Mouse (Mus musculus) liver, embryonic 12.5 days (tissue): Measurements from ENCODE around the gene Myo1f. TPM values are rescaled to one million over a fixed set of nuclear protein-coding genes. Genes with fewer than 3 reads are reported as not detected.
"Not testable (repeated sequence)": the region's sequence is repeated elsewhere in the genome, so short reads cannot be mapped to it uniquely, and the experiment has no call there.

ENCODE experiments used
- ATAC-seq: fragments of 200-750 bp; cut with Nextera tagmentation; 2 replicates; pipeline ENCODE4 v1.8.0; 2017; ENCODE audit warnings: moderate number of reproducible peaks, mild to moderate bottlenecking, moderate library complexity
- H3K27ac ChIP-seq: fragments of 300-500 bp; sonication (generic); 2 replicates; pipeline ENCODE4 v1.5.1; 2016; ENCODE audit warnings: mild to moderate bottlenecking
- H3K27me3 ChIP-seq: fragments of 300-500 bp; sonication (generic); replicated peaks from 2 replicates; pipeline ENCODE4 v1.6.1; 2016; ENCODE audit warnings: mild to moderate bottlenecking, moderate library complexity
- H3K36me3 ChIP-seq: fragments of 300-500 bp; sonication (generic); 2 replicates; pipeline ENCODE4 v1.6.1; 2016; ENCODE audit warnings: mild to moderate bottlenecking, moderate library complexity
- H3K4me1 ChIP-seq: fragments of 300-500 bp; sonication (generic); 2 replicates; pipeline ENCODE4 v1.6.1; 2016
- H3K4me2 ChIP-seq: fragments of 300-500 bp; sonication (generic); 2 replicates; pipeline ENCODE4 v1.6.1; 2016; ENCODE audit warnings: mild to moderate bottlenecking, moderate library complexity
- H3K4me3 ChIP-seq: fragments of 300-500 bp; sonication (generic); 2 replicates; pipeline ENCODE4 v1.5.1; 2016; ENCODE audit warnings: mild to moderate bottlenecking, moderate library complexity
- H3K9ac ChIP-seq: fragments of 300-500 bp; sonication (generic); 2 replicates; pipeline ENCODE4 v1.6.1; 2016; ENCODE audit warnings: mild to moderate bottlenecking, moderate library complexity
- H3K9me3 ChIP-seq: fragments of 300-500 bp; sonication (generic); replicated peaks from 2 replicates; pipeline ENCODE4 v1.6.1; 2016; ENCODE audit warnings: mild to moderate bottlenecking, moderate library complexity
- WGBS: fragments of 180-500 bp; shearing (Covaris S2); methylation state at CpG from one replicate; pipeline ENCODE4 v1.1.7; 2016; ENCODE audit not compliant: insufficient replicate concordance; 5-methylcytosine and 5-hydroxymethylcytosine counted together
- polyA plus RNA-seq: library from polyadenylated mRNA; unstranded; fragments of >200 nt; fragmentation: Nextera tagmentation; extraction: Ambion mirVana; gene quantifications from 2 replicates; pipeline ENCODE4 v1.2.1, GENCODE M21; 2016

The Myo1f gene
- polyA plus RNA-seq, 1 experiment from 2014 or later = 7.4 TPM

- no peaks in the 10 kb centered on the region for H3K9me3 ChIP-seq
- H3K4me3 ChIP-seq = no peak overlapping the region
- H3K4me1 ChIP-seq = no peaks in the 10 kb centered on the region
- WGBS = 65% methylated on average over 17 of the region's 17 CpGs
- H3K4me2 ChIP-seq = no peak overlapping the region
- H3K27ac ChIP-seq = no peak overlapping the region
- ATAC-seq = no peak
- no peaks in the 10 kb centered on the region for H3K27me3 ChIP-seq
- H3K9ac ChIP-seq = no peak overlapping the region
- H3K36me3 ChIP-seq = no peaks in the 10 kb centered on the region
These were observed 30.5 kb downstream of the Myo1f start for GRCm38 (mm10) chr17:33586011-33586410.

DNA sequence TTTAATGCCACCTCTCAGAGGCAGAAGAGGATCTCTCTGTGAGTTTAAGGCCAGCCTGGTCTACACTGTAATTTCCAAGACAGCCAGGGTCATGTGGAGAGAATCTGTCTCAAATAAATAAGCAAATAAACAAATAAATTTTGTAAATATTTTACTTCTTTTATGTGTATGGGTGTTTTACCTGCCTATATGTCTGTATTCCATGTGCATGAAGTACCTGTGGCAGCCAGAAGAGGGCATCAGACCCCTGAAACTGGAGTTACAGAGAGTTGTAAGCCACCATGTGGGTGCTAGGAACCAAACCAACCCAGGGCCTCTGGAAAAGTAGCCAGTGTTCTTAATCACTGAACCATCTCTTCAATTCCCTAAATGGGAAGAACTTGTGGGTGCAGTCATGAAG lies 41.8 kb downstream of the Myo1f start:
- Histone ChIP-seq H3K27ac (no peak overlapping the region), H3K36me3 (peaks cover 7% of the 10 kb centered on the region; the same call in 1 of the 2 replicates), H3K9ac (no peak overlapping the region), H3K4me3 (no peak overlapping the region), H3K27me3 (no peaks in the 10 kb centered on the region), H3K4me1 (no peaks in the 10 kb centered on the region), H3K9me3 (peaks cover 7% of the 10 kb centered on the region; the same call in 1 of the 2 replicates), H3K4me2 (no peak overlapping the region)
- ATAC-seq = no peak

DNA sequence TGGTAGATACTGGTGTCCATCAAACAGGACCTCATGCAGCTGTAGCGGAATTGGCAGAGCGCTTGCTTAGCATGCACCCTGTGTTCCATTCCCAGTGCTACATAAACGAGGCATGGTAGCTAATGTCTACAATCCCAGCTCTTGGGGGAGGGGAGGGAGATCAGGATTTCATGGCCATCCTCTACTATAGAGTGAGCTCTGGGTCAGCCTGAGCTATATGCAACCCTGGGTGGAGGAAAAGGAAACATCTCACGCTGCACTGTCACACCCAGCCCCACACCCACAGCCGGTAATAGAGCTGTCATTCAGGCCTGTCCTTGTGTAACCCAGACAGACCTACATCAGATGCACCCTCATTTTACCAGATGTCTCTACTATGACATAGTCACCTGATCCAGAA lies 43.0 kb downstream of the Myo1f start:
- H3K27ac ChIP-seq = no peak overlapping the region

DNA sequence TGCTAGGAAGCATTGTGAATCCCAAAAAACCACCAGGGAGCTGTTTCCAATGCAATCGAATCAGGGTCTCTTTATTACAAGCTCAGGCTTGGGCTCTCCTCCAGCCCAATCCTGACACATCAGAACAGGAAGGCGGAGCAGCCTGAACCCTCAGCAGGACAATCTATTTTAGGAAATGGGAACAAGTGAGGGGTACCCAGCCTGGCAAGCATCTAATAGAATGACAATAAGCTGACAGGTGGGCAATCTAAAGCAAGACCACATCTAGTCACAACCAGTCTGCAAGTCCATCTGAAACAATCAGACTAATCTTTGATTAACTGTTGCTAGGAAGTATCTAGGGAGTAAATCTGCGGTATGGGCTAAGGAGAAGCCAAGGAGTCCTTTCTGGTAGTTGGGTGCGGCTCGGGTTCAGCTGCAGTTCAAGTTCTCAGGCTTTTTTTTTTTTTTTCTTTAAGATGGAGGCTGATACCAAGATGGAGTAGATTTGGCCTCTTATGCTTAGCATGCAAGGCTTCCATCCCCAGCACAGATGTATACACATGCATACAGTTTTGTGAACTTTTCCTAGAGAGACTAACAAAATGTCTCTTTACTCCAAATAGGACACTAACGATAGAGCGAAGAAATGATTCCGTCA lies 44.4 kb downstream of the Myo1f start:
- H3K4me2 ChIP-seq = no peak overlapping the region
- H3K9ac ChIP-seq = no peak overlapping the region
- H3K4me3 ChIP-seq = no peak overlapping the region
- H3K9me3 ChIP-seq = peaks cover 7% of the 10 kb centered on the region; the same call in 1 of the 2 replicates
- H3K27me3 ChIP-seq = no peaks in the 10 kb centered on the region
- no peak for ATAC-seq
- H3K4me1 ChIP-seq = no peaks in the 10 kb centered on the region
- no peak overlapping the region for H3K27ac ChIP-seq
- 84% methylated on average over 8 of the region's 8 CpGs for WGBS
- peaks cover 7% of the 10 kb centered on the region; the same call in 1 of the 2 replicates for H3K36me3 ChIP-seq

More for the DNA sequence above, 43.0 kb downstream of the Myo1f start:
- Histone ChIP-seq H3K9me3 (peaks cover 7% of the 10 kb centered on the region; the same call in 1 of the 2 replicates), H3K4me3 (no peak overlapping the region), H3K27me3 (no peaks in the 10 kb centered on the region), H3K4me1 (no peaks in the 10 kb centered on the region), H3K36me3 (peaks cover 7% of the 10 kb centered on the region; the same call in 1 of the 2 replicates), H3K9ac (no peak overlapping the region), H3K4me2 (no peak overlapping the region)
- WGBS = 75% methylated on average over 5 of the region's 5 CpGs
- ATAC-seq = no peak

DNA sequence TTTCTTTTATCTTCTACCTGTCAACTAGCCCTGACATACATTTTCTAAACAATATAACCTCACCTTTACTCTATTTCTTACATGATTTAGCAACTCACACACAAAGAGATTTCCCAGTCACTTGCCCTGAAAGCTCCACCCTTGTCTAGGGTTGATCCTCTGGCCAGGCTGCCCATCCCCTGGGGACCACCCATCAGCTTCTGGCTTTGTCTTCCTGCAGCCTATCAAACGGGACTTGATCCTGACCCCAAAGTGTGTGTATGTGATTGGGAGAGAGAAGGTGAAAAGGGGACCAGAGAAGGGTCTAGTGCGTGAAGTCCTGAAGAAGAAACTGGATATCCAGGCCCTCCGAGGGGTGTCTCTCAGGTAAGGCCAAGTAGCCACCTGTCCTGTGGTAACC lies 45.3 kb downstream of the Myo1f start:
- Histone ChIP-seq H3K4me2 (no peak overlapping the region), H3K27ac (no peak overlapping the region), H3K27me3 (no peaks in the 10 kb centered on the region), H3K9me3 (peaks cover 7% of the 10 kb centered on the region; the same call in 1 of the 2 replicates), H3K4me1 (no peaks in the 10 kb centered on the region), H3K9ac (no peak overlapping the region), H3K36me3 (peaks cover 7% of the 10 kb centered on the region; the same call in 1 of the 2 replicates), H3K4me3 (no peak overlapping the region)
- ATAC-seq = no peak
- WGBS = 76% methylated on average over 3 of the region's 3 CpGs

GRCm38 (mm10) chr17:33601947-33602346 lies 46.4 kb downstream of the Myo1f start:
- Histone ChIP-seq H3K4me3 (no peak overlapping the region), H3K9me3 (peaks cover 7% of the 10 kb centered on the region; the same call in 1 of the 2 replicates), H3K9ac (no peak overlapping the region), H3K27me3 (no peaks in the 10 kb centered on the region), H3K4me2 (no peak overlapping the region), H3K27ac (no peak overlapping the region), H3K4me1 (peaks cover 4% of the 10 kb centered on the region), H3K36me3 (peaks cover 7% of the 10 kb centered on the region; the same call in 1 of the 2 replicates)
- 76% methylated on average over 12 of the region's 12 CpGs for WGBS
- ATAC-seq = no peak

- Histone ChIP-seq H3K36me3 (no peaks in the 10 kb centered on the region), H3K27ac (peak overlapping the region; percentile 47; the same call in 1 of the 2 replicates), H3K4me1 (peaks cover 17% of the 10 kb centered on the region), H3K4me3 (no peak overlapping the region), H3K4me2 (peak overlapping the region; percentile 33), H3K9ac (no peak overlapping the region; the same call in 1 of the 2 replicates), H3K9me3 (no peaks in the 10 kb centered on the region), H3K27me3 (no peaks in the 10 kb centered on the region)
- peak; percentile 90 for ATAC-seq
- WGBS = 22% methylated on average over 2 of the region's 2 CpGs
These were observed 51.8 kb downstream of the Myo1f start for GRCm38 (mm10) chr17:33607273-33607672.

GRCm38 (mm10) chr17:33610548-33610947 lies 55.0 kb downstream of the Myo1f start:
- Histone ChIP-seq H3K27me3 (no peaks in the 10 kb centered on the region), H3K9me3 (no peaks in the 10 kb centered on the region), H3K4me2 (no peak overlapping the region), H3K4me3 (no peak overlapping the region), H3K9ac (no peak overlapping the region), H3K36me3 (no peaks in the 10 kb centered on the region), H3K4me1 (peaks cover 17% of the 10 kb centered on the region), H3K27ac (no peak overlapping the region)
- no peak for ATAC-seq
- 55% methylated on average over 7 of the region's 7 CpGs for WGBS

DNA sequence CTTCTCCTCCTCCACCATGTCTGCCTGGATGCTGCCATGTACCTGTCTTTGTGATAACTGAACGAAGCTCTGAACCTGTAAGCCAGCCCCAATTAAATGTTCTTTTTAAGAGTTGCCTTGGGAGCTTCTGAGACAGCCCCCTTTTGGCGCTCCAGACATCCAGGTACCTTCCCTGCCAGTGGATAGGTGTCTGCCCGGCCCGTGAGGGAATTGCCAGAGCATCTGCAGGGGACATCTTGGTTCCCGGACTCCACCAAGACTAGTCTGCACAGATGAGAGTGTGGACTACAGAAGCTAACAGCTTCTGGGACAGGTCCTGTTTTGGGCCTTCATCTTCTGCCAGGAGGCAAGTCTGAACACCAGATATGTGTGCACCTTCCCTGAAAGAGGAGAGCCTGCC lies 58.2 kb downstream of the Myo1f start:
- not testable (repeated sequence) for H3K9ac ChIP-seq, H3K4me1 ChIP-seq, ATAC-seq, H3K27me3 ChIP-seq, H3K9me3 ChIP-seq, H3K4me2 ChIP-seq, H3K27ac ChIP-seq, H3K4me3 ChIP-seq, H3K36me3 ChIP-seq
- 72% methylated on average over 5 of the region's 5 CpGs for WGBS

GRCm38 (mm10) chr17:33627281-33627680 lies 71.8 kb downstream of the Myo1f start:
- Histone ChIP-seq H3K36me3 (peaks cover 23% of the 10 kb centered on the region), H3K9me3 (no peaks in the 10 kb centered on the region), H3K4me2 (no peak overlapping the region), H3K27ac (no peak overlapping the region), H3K4me3 (no peak overlapping the region), H3K9ac (no peak overlapping the region), H3K4me1 (peaks cover 30% of the 10 kb centered on the region), H3K27me3 (no peaks in the 10 kb centered on the region)
- no peak for ATAC-seq
- 77% methylated on average over 3 of the region's 3 CpGs for WGBS

DNA sequence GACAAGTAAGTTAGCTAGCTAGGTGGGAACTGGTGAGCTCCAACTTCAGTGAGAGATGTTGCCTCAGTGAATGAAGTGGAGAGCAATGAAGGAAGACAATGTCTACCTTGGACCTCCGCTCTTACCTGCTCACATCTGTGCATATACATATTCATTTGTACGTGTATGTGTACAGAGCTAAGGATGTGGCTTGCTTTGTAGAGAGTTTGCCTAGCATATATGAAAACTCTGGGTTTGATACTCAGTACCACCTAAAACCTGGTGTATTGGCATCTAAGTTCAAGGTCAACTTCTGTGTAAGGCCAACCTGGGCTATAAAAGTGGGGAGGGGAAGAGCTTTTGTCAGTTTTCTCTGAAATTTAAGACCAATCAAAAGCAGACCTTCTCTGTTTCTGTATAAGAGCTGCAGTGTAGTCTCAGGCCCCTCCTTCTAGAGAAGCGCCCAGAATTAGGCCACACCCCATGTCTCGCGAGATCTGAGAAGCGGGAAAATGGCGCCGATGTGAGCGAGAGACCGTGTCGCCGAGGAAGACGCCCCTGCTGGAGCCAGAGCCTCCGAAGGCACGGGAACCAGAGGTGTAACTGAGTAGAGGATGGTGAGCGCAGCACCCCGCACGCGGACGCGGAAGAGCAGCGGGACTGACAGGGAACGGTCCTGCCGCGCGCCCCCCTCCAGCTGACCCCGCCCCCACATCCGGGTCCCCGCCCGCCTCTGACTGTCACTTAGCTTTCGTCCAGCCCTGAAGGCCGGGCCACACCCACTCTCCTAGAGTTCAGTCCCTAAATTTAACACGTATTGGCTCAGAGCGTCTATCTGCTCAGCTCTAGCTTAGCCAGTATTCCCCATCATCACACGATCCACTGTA lies 73.3 kb downstream of the Myo1f start, which contains the start of gene Zfp414:
TSS of gene Zfp414 (plus strand) at position 470 of the 866 bp plus-strand sequence.
- Histone ChIP-seq H3K27me3 (no peaks in the 10 kb centered on the region), H3K9ac (peak within 1 kb of the TSS; percentile 82), H3K4me3 (peak within 1 kb of the TSS; percentile 72), H3K9me3 (no peaks in the 10 kb centered on the region), H3K36me3 (peaks cover 29% of the 10 kb centered on the region), H3K27ac (peak within 1 kb of the TSS; percentile 96), H3K4me2 (peak within 1 kb of the TSS; percentile 87), H3K4me1 (peaks cover 30% of the 10 kb centered on the region)
- 2% methylated on average over 33 of the region's 35 CpGs for whole genome bisulfite sequencing
- peak; percentile 97 for ATAC-seq

DNA sequence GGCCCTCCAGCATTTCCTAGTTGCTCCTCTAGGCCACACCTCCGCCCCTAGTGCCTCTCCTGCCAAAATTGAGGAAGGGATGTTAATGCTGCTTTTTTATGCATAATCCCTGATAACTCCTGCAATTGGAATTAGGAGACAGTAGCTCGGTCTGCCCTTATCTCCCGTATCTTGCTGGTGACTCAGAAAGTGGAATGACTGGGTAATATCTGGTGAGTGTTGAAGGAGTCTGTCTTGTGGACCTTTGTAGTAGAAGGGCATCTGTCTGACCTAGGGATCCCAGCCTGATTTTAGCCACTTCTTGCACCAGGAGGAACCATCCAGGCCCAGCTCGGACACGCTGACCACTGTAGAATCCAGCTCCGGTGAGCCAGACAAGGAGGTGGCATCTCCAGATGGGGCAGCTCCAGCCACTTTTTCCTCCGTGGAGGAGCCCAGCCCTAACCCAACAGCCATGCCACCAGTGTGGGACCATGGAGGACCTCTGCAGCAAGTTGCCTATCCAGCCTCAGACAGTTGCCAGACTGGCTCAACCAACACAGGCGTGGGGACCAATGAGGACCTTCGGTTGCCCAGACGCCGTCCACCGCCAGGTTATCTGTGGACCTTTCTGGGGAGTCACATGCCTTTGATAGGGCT lies 74.1 kb downstream of the Myo1f start:
- Histone ChIP-seq H3K27ac (peak overlapping the region; percentile 96), H3K9me3 (no peaks in the 10 kb centered on the region), H3K36me3 (peaks cover 36% of the 10 kb centered on the region), H3K4me2 (peak overlapping the region; percentile 87), H3K9ac (peak overlapping the region; percentile 82), H3K4me1 (peaks cover 30% of the 10 kb centered on the region), H3K4me3 (peak overlapping the region; percentile 72), H3K27me3 (no peaks in the 10 kb centered on the region)
- peak; percentile 71 for ATAC-seq
- WGBS = 52% methylated on average over 12 of the region's 12 CpGs
